Mouse (Mus musculus) NIH3T3 (cell line): Measurements from ENCODE around the gene Ghr.

Experiments
- DNase-seq: peaks from one replicate; pipeline ENCODE4 v3.0.0-alpha.2; 2012; ENCODE audit warnings: low read depth

Ghr gene

GRCm38 (mm10) chr15:3290435-3290834, 292.9 kb downstream of the Ghr start:
- no peak for DNase-seq

DNA sequence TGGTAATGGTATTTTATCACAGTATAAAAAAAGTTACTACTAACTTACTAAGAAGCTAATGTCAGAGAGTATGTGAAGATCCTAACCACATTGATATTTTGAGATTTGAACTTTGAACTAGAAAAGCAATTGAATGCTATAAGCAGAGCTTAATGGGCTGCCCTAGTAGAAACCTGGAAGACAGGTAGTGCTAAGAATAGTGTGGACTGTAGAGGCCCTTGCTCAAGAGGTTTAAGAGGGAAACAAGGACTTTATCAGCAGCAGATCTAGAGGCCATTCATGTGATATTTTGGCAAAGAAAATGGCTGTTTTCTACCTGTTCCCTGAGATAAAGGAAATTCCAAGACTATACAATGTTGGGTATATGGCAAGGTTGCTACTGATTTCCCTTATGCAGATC, 297.3 kb downstream of the Ghr start:
- DNase-seq: no peak

DNA sequence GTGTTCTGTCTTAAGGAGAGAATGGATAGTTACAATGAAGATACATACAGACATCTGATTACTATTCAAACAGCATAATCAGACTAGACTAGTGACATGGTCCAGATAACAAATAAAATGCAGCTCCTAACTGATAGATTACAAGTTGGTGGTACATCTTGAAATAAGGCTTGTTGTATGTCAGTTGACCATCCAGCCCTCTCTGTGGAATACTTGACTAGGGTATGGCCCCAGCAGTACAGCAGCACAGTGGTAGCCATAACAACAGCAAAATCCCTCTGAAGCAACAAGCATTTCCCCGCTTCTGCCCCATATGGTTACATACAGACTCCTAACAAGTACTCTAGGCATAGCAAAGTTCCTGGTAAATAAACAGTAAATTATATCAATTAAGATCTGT, 301.6 kb downstream of the Ghr start:
- DNase-seq: no peak

DNA sequence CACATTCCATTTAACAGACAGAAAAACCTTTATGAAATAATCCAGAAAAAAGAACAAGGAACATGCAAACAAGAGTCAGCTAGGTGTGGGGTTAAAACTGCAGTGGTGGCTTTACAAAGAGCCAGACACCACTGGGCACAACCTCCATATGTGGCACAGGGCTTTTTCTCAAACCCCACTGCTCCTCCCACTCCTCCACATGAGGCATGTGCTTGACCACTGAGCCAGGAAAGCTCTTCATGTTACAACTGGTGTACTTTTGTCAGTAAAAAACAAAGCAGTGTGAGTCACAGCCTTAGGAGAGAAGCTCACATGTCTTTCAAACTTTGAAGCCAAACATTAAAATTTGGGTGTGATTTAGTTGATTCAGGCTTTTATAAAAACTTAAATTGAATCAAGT, 302.1 kb downstream of the Ghr start:
- peak; percentile 37 for DNase-seq

DNA sequence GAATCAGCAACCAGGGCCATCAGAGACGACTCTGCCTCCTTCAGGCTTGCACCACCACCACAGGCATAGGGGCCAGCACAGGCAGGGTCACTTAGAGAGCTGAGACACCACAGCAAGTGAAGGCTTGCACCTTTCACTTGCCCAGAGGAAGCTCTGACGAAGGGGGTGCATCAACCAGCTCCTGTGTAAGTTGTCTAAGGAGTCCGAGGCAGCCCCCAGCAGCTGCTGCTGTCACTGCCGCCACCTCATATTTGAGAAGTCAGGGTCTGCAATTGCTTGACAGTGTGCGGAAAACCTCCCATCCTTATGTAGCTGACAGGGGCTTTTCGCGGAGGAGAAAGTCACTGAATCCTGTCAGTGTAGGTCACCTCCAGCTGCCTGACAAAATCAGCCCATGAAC, 304.1 kb downstream of the Ghr start:
- no peak for DNase-seq

- DNase-seq: no peak
These were observed 305.9 kb downstream of the Ghr start for GRCm38 (mm10) chr15:3277391-3277790.

DNA sequence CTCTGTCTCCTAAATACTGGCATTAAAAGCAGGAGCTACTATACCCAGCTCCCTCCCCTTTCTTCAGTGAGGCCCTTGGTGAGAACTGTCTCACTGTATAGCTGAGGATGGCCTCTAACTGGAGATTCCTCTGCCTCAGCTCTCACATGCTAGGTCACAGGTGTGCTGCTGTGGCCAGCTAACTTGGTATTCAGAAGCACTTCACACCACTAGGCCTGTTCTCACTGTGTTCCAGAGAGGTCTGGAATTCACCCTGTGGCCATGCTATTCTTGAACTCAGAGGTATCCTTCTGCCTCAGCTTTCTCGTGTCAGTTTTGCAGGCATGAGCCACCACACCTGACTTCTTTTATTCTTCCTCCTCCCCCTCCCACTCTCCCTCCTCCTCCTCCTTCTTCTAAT, 310.1 kb downstream of the Ghr start:
- no peak for DNase-seq

- DNase-seq: peak; percentile 36
These were observed 312.1 kb downstream of the Ghr start for GRCm38 (mm10) chr15:3271216-3271615.

GRCm38 (mm10) chr15:3270646-3271077, 312.6 kb downstream of the Ghr start:
- peak; percentile 85 for DNase-seq

- peak; percentile 63 for DNase-seq
These were observed 313.2 kb downstream of the Ghr start for GRCm38 (mm10) chr15:3269996-3270645.

DNA sequence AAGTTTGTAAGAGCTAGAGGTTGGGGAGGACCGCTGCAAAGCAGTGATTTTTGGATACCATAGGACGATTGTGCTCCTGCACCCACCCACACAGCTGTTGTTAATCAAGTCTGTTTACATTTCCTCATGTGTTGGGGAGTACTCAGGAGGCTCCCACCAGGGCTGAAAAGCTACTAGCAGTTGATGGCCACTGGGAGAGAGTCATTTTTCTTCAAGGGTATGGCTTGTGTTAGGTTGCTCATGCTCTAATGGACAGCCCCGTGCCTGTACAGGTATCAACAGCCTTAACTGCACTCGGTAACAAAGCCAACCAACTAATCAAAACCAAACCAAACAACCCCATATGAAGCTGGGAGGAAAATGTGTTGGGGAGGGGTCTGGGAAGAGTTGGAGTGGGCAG, 313.8 kb downstream of the Ghr start:
- DNase-seq: peak; percentile 60

- no peak for DNase-seq
These were observed 315.0 kb downstream of the Ghr start, which contains the start of gene Selenop for GRCm38 (mm10) chr15:3268247-3268646. Gene Selenop, plus strand, starts transcription at chr15:3268547.
